Mouse (Mus musculus) CD4-positive helper T cell, adult 2 months (primary cell): ENCODE results near the gene Camk2b.
"Not testable (repeated sequence)": the region's sequence is repeated elsewhere in the genome, so short reads cannot be mapped to it uniquely, and the experiment has no call there.

ENCODE experiments used
- DNase-seq: peaks from one replicate; pipeline ENCODE4 v3.0.0-alpha.2; 2012; ENCODE audit warnings: low read depth, missing footprints, low spot score

Camk2b gene

GRCm38 (mm10) chr11:6015011-6015431 is 51.1 kb downstream of the Camk2b start:
- DNase-seq: no peak

DNA sequence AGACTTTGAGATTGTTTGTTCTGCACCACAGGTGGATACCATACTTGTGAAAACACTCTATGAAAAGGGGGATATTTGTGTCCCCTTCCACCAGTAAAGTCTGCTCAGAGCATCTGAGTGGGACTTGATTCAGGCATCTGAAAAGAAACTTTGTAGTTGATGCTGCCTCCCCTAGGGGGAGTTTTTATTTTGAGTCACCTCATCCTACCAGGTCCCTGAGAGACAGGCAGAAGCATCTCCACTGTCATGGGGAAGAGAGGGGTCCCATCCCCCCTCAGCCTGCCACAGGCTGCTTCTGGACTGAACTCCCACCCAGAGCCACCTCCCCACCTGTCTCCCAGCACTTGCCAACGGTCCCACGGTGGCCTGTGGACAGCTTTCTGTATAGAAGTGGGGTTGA is 52.8 kb downstream of the Camk2b start:
- DNase-seq: no peak

GRCm38 (mm10) chr11:6011879-6012278 is 54.3 kb downstream of the Camk2b start:
- no peak for DNase-seq

DNA sequence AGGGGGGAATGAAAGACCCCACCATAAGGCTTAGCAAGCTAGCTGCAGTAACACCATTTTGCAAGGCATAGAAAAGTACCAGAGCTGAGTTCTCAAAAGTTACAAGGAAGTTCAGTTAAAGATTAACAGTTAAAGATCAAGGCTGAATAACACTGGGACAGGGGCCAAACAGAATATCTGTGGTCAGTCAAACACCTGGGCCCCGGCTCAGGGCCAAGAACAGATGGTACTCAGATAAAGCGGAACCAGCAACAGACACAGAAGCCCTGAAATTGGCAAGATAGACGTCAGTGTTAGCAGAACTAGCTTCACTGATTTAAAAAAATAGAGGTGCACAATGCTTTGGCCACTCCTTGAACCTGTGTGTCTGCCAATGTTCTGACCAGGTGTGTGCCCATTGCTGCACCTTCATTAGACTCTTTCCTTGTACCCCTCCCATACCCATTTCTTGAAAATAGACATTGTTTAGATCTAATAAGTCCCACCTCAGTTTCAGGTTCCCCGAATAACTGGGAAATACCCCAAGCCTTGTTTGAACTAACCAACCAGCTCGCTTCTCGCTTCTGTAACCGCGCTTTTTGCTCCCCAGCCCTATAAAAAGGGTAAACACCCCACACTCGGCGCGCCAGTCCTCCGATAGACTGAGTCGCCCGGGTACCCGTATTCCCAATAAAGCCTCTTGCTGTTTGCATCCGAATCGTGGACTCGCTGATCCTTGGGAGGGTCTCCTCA is 55.2 kb downstream of the Camk2b start:
- DNase-seq: not testable (repeated sequence)

DNA sequence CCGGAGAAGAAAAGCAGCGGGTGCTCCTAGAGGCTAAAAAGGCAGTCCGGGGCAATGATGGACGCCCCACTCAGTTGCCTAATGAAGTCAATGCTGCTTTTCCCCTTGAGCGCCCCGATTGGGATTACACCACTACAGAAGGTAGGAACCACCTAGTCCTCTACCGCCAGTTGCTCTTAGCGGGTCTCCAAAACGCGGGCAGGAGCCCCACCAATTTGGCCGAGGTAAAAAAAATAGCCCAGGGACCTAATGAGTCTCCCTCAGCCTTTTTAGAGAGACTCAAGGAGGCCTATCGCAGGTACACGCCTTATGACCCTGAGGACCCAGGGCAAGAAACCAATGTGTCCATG is 58.4 kb downstream of the Camk2b start:
- not testable (repeated sequence) for DNase-seq

- DNase-seq: not testable (repeated sequence)
These were observed 59.0 kb downstream of the Camk2b start for GRCm38 (mm10) chr11:6007010-6007778.

DNA sequence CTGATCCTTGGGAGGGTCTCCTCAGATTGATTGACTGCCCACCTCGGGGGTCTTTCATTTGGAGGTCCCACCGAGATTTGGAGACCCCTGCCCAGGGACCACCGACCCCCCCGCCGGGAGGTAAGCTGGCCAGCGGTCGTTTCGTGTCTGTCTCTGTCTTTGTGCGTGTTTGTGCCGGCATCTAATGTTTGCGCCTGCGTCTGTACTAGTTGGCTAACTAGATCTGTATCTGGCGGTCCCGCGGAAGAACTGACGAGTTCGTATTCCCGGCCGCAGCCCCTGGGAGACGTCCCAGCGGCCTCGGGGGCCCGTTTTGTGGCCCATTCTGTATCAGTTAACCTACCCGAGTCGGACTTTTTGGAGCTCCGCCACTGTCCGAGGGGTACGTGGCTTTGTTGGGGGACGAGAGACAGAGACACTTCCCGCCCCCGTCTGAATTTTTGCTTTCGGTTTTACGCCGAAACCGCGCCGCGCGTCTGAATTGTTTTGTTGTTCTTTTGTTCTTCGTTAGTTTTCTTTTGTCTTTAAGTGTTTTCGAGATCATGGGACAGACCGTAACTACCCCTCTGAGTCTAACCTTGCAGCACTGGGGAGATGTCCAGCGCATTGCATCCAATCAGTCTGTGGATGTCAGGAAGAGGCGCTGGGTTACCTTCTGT is 59.7 kb downstream of the Camk2b start:
- DNase-seq: not testable (repeated sequence)

DNA sequence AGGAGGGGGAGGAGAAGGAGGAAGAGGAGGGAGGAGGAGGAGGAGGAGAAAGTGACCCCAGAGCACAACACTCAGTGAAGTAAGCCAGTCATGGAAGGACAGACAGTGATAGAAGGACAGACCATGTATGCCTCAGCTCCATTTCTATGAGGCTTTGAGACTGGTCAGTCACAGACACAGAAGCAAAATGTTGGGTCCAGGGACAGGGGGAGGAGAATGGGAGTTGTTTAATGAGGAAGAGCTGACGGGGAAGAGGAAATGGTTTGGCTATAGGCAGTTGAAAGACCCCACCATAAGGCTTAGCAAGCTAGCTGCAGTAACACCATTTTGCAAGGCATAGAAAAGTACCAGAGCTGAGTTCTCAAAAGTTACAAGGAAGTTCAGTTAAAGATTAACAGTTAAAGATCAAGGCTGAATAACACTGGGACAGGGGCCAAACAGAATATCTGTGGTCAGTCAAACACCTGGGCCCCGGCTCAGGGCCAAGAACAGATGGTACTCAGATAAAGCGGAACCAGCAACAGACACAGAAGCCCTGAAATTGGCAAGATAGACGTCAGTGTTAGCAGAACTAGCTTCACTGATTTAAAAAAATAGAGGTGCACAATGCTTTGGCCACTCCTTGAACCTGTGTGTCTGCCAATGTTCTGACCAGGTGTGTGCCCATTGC is 60.7 kb downstream of the Camk2b start:
- DNase-seq: peak; percentile 26

GRCm38 (mm10) chr11:6003046-6003639 is 63.0 kb downstream of the Camk2b start:
- DNase-seq: peak; percentile 26

- DNase-seq: peak; percentile 24
These were observed 64.0 kb downstream of the Camk2b start for GRCm38 (mm10) chr11:6001981-6002649.

GRCm38 (mm10) chr11:6000961-6001682 is 65.0 kb downstream of the Camk2b start:
- DNase-seq: no peak

- peak; percentile 87 for DNase-seq
These were observed 66.1 kb downstream of the Camk2b start for GRCm38 (mm10) chr11:5999832-6000771.

GRCm38 (mm10) chr11:5998472-5998871 is 67.7 kb downstream of the Camk2b start:
- DNase-seq: peak; percentile 33

- peak; percentile 80 for DNase-seq
These were observed 70.2 kb downstream of the Camk2b start for GRCm38 (mm10) chr11:5995989-5996388.

GRCm38 (mm10) chr11:5994880-5995279 is 71.3 kb downstream of the Camk2b start:
- no peak for DNase-seq

GRCm38 (mm10) chr11:5994212-5994611 is 72.0 kb downstream of the Camk2b start:
- DNase-seq: no peak

- DNase-seq: peak; percentile 58
These were observed 75.3 kb downstream of the Camk2b start for GRCm38 (mm10) chr11:5990910-5991309.

- no peak for DNase-seq
These were observed 76.1 kb downstream of the Camk2b start for GRCm38 (mm10) chr11:5989954-5990593.

DNA sequence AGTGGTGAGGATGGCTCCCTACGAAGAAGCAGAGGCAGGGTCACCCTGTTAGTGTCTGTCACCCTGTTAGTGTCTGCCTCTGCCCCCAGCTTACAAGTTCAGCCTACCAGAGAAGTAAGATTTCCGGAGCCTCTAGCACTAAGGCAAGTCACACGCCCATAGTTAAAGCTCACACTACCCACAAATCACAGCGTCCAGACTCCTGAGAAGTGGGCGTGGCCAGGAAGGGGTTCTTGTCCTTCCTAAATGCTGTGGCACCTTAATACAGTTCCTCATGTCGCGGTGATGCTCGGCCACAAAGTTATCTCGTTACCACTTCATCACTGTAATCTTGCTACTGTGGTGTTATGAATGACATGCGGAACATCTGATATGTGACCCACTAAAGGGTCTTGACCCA is 78.0 kb downstream of the Camk2b start:
- DNase-seq: no peak
